Mouse (Mus musculus): ENCODE measurements around the gene Aqp9. TPM values are rescaled to one million over a fixed set of nuclear protein-coding genes. Genes with fewer than 3 reads are reported as not detected.

Aqp9 gene
- total and polyA plus RNA-seq, 2 experiments = 114 to 300 TPM

DNA sequence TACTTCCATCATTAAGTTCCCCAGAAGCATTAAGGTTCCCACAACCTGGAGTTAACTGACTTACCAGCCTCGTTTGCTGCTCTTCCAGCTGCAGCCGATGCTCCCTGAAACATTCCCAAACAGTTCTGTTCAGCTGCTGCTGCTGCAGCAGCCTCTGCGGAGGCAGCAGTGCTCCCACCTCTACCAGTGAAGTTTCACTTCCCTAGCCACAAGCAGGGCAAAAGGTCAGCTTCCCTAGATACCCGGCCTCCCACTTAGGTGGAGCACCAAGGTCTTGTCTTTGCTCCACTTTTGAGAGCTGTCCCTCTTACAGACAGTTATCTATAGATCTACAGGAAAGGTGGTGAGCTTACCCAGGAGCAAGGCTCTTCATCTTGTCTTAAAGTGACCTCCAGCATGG lies 45.2 kb upstream of the Aqp9 start:
- peaks cover 8% of the 10 kb centered on the region for H3K27me3 ChIP-seq (ENCODE audit: control insufficient read depth, insufficient read depth, low read length)
- no peak overlapping the region for H3K4me3 ChIP-seq (ENCODE audit: insufficient read depth, low read depth, low read length)
- TF ChIP-seq CTCF (IDR thresholded peaks at IDR 0.05; ENCODE audit: low read depth, low read length) (no peak), POLR2A (IDR thresholded peaks at IDR 0.05; ENCODE audit: extremely low read depth, insufficient read depth, low read length) (no peak)
- H3K4me1 ChIP-seq (ENCODE audit: control insufficient read depth, insufficient read depth, low read length) = no peaks in the 10 kb centered on the region
- WGBS = 25% methylated on average over 4 of the region's 4 CpGs
- H3K27ac ChIP-seq (replicated peaks; ENCODE audit: insufficient read depth, low read depth, low read length) = no peak overlapping the region
- no peaks in the 10 kb centered on the region for H3K36me3 ChIP-seq (ENCODE audit: control insufficient read depth, insufficient read depth, low read length)
- DNase-seq (ENCODE audit: extremely low read depth, low read depth, low spot score) = no peak
- no peak overlapping the region for H3K9ac ChIP-seq (ENCODE audit: low read depth, low read length)
- no peaks in the 10 kb centered on the region for H3K79me2 ChIP-seq (ENCODE audit: control insufficient read depth, insufficient read depth, low read length)

DNA sequence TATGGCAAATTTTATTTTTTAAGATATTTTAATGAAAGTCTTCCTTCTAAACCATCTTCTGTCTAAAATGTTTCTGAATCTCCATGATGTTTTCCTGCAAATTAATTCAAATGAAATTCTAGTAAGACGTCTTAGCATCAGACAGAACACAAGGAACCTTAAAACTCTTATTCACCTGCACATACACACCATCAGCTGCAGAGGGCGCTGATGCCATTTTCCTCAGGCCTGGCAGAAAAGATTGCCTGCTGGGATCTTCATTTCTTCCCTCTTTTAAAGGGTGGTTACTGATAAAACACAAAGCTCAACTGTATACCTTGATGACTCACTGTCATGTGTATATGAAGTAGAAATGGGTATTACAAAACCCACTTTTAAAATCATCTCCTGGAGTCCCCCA lies 42.4 kb upstream of the Aqp9 start:
- Histone ChIP-seq H3K27me3 (ENCODE audit: control insufficient read depth, insufficient read depth, low read length) (peaks cover 7% of the 10 kb centered on the region), H3K4me3 (ENCODE audit: insufficient read depth, low read depth, low read length) (no peak overlapping the region), H3K4me1 (ENCODE audit: control insufficient read depth, insufficient read depth, low read length) (no peaks in the 10 kb centered on the region), H3K36me3 (ENCODE audit: control insufficient read depth, insufficient read depth, low read length) (no peaks in the 10 kb centered on the region), H3K79me2 (ENCODE audit: control insufficient read depth, insufficient read depth, low read length) (no peaks in the 10 kb centered on the region), H3K9ac (ENCODE audit: low read depth, low read length) (no peak overlapping the region), H3K27ac (replicated peaks; ENCODE audit: insufficient read depth, low read depth, low read length) (no peak overlapping the region)
- 19% methylated on average over 2 of the region's 2 CpGs for WGBS
- TF ChIP-seq POLR2A (IDR thresholded peaks at IDR 0.05; ENCODE audit: extremely low read depth, insufficient read depth, low read length) (no peak), CTCF (IDR thresholded peaks at IDR 0.05; ENCODE audit: low read depth, low read length) (peak; percentile 50; the same call in 1 of the 2 replicates)
- DNase-seq (ENCODE audit: extremely low read depth, low read depth, low spot score) = no peak

DNA sequence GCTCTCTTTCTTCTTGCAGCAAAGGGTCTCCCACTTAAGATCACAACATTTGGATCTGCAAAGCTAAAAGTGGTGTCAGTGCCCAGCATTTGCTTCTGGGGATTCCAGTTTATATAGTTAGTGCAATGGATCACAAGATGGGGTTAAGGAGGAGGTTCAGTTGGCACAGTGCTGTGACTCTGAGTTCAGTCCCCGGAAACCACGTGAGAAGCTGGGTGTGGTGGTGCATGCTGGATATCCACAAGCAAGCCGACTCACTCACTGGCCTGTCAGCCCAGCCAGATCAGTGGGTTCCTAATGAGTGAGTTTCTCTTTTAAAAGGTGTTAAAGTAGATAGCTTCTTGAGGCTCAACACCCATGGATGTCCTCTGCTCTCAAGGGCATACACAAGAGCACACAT lies 40.8 kb upstream of the Aqp9 start:
- H3K4me3 ChIP-seq (ENCODE audit: insufficient read depth, low read depth, low read length) = no peak overlapping the region
- 50% methylated on average over 3 of the region's 3 CpGs for WGBS

DNA sequence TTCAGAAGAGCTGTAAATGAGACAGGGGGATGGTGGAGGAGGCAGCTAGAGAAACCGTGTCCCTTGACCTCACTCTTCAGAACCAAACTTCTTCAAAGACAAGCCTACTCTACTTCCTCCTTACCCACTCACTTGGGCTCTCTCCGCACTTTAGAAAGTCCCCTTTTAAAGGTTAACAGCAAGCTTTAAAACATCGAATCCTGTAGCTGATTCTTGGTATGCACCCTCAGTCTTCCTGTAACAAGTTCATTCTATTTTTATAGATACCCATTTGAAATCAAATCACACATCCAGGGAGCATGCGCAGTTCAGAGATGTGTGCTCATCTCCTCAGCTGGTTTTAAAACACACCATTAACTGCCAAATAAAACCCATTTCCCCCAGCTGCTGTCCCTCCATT lies 33.8 kb upstream of the Aqp9 start:
- Histone ChIP-seq H3K27me3 (ENCODE audit: control insufficient read depth, insufficient read depth, low read length) (no peaks in the 10 kb centered on the region), H3K4me3 (ENCODE audit: insufficient read depth, low read depth, low read length) (no peak overlapping the region), H3K36me3 (ENCODE audit: control insufficient read depth, insufficient read depth, low read length) (no peaks in the 10 kb centered on the region), H3K27ac (replicated peaks; ENCODE audit: insufficient read depth, low read depth, low read length) (no peak overlapping the region), H3K4me1 (ENCODE audit: control insufficient read depth, insufficient read depth, low read length) (no peaks in the 10 kb centered on the region), H3K9ac (ENCODE audit: low read depth, low read length) (no peak overlapping the region), H3K79me2 (ENCODE audit: control insufficient read depth, insufficient read depth, low read length) (no peaks in the 10 kb centered on the region)
- 84% methylated on average over 4 of the region's 4 CpGs for WGBS
- TF ChIP-seq POLR2A (IDR thresholded peaks at IDR 0.05; ENCODE audit: extremely low read depth, insufficient read depth, low read length) (no peak), CTCF (IDR thresholded peaks at IDR 0.05; ENCODE audit: low read depth, low read length) (no peak)
- no peak for DNase-seq (ENCODE audit: extremely low read depth, low read depth, low spot score)

More for the DNA sequence above, 40.8 kb upstream of the Aqp9 start:
- no peak overlapping the region for H3K9ac ChIP-seq (ENCODE audit: low read depth, low read length)
- no peaks in the 10 kb centered on the region for H3K4me1 ChIP-seq (ENCODE audit: control insufficient read depth, insufficient read depth, low read length)
- TF ChIP-seq CTCF (IDR thresholded peaks at IDR 0.05; ENCODE audit: low read depth, low read length) = no peak
- no peak for TF ChIP-seq POLR2A (IDR thresholded peaks at IDR 0.05; ENCODE audit: extremely low read depth, insufficient read depth, low read length)
- no peak for DNase-seq (ENCODE audit: extremely low read depth, low read depth, low spot score)
- H3K27me3 ChIP-seq (ENCODE audit: control insufficient read depth, insufficient read depth, low read length) = no peaks in the 10 kb centered on the region
- H3K27ac ChIP-seq (replicated peaks; ENCODE audit: insufficient read depth, low read depth, low read length) = no peak overlapping the region
- no peaks in the 10 kb centered on the region for H3K36me3 ChIP-seq (ENCODE audit: control insufficient read depth, insufficient read depth, low read length)
- no peaks in the 10 kb centered on the region for H3K79me2 ChIP-seq (ENCODE audit: control insufficient read depth, insufficient read depth, low read length)

DNA sequence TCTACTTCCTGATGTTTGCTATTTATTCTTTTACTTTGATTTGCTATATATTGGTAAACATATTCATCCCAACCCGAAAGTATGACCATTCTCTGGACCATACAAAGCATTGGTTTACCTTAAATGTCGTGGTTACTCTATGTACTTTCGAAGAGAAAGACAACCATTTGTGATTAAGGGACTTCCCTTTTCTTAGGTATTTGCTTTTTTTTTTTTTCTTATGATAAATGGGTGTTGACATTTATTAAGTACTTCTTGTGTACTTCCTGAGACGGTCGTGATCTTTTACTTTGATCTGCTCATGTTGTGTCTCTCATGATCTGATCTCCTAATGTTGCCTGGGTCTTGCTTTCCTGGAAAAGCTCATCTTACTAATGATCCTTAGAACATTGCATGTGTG lies 30.3 kb upstream of the Aqp9 start:
- no peaks in the 10 kb centered on the region for H3K36me3 ChIP-seq (ENCODE audit: control insufficient read depth, insufficient read depth, low read length)
- H3K4me3 ChIP-seq (ENCODE audit: insufficient read depth, low read depth, low read length) = no peak overlapping the region
- TF ChIP-seq POLR2A (IDR thresholded peaks at IDR 0.05; ENCODE audit: extremely low read depth, insufficient read depth, low read length) = no peak
- no peak for TF ChIP-seq CTCF (IDR thresholded peaks at IDR 0.05; ENCODE audit: low read depth, low read length)
- H3K9ac ChIP-seq (ENCODE audit: low read depth, low read length) = no peak overlapping the region
- H3K27ac ChIP-seq (replicated peaks; ENCODE audit: insufficient read depth, low read depth, low read length) = no peak overlapping the region
- 85% methylated on average over 5 of the region's 5 CpGs for WGBS
- DNase-seq (ENCODE audit: extremely low read depth, low read depth, low spot score) = no peak
- H3K27me3 ChIP-seq (ENCODE audit: control insufficient read depth, insufficient read depth, low read length) = no peaks in the 10 kb centered on the region
- H3K4me1 ChIP-seq (ENCODE audit: control insufficient read depth, insufficient read depth, low read length) = no peaks in the 10 kb centered on the region
- H3K79me2 ChIP-seq (ENCODE audit: control insufficient read depth, insufficient read depth, low read length) = no peaks in the 10 kb centered on the region

DNA sequence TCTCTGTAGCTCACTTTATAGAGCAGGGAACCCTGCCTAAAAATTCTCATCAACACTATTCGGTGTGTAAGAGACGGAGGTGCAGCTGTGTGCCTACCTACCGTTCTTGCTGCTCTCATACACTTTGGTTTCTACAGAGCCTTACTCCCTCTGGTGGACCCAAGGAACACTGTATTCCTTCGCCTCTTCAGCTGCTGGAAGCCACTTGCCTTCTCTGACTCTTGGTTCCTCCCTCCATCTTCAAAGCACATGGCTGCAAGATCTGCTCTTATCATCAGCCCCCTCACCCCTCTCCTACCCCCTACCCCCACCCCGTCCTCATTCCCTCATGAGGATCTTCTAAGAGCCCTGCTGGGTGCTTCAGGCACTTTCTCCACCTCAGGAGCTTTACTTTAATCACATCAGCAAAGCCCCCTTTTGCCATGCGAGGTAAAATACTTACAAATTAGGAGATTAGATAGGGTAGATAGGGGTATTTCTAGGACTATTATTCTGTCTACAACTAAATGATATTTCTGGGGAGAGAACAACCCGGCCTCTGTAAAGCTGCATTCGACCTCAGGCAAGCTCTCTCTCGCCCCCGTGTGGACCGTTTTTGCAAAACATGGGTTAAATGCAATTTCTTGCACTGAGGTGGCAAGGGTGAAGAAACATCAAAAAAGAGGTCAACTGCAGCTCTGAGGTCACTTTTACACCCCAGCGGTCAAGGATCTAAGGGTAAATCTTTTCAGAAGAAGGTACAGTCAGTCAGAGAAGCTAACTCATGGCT lies 20.3 kb upstream of the Aqp9 start:
- no peak overlapping the region for H3K4me3 ChIP-seq (ENCODE audit: insufficient read depth, low read depth, low read length)
- no peaks in the 10 kb centered on the region for H3K36me3 ChIP-seq (ENCODE audit: control insufficient read depth, insufficient read depth, low read length)
- no peak overlapping the region for H3K27ac ChIP-seq (replicated peaks; ENCODE audit: insufficient read depth, low read depth, low read length)

More for the DNA sequence above, 20.3 kb upstream of the Aqp9 start:
- 4% methylated on average over 12 of the region's 12 CpGs for WGBS
- Histone ChIP-seq H3K4me1 (ENCODE audit: control insufficient read depth, insufficient read depth, low read length) (no peaks in the 10 kb centered on the region), H3K79me2 (ENCODE audit: control insufficient read depth, insufficient read depth, low read length) (no peaks in the 10 kb centered on the region), H3K9ac (ENCODE audit: low read depth, low read length) (no peak overlapping the region), H3K27me3 (ENCODE audit: control insufficient read depth, insufficient read depth, low read length) (no peaks in the 10 kb centered on the region)
- DNase-seq (ENCODE audit: extremely low read depth, low read depth, low spot score) = peak; percentile 72
- no peak for TF ChIP-seq POLR2A (IDR thresholded peaks at IDR 0.05; ENCODE audit: extremely low read depth, insufficient read depth, low read length)
- TF ChIP-seq CTCF (IDR thresholded peaks at IDR 0.05; ENCODE audit: low read depth, low read length) = peak; percentile 86
